Mouse (Mus musculus) liver, embryonic 14.5 days (tissue): ENCODE data around the gene Nkain4. TPM values are rescaled to one million over a fixed set of nuclear protein-coding genes. Genes with fewer than 3 reads are reported as not detected.
A peak's percentile ranks its signal among the peaks of the same experiment; 100 is the strongest.

Experiments used
- ATAC-seq: fragments of 200-750 bp; cut with Nextera tagmentation; 2 replicates; pipeline ENCODE4 v1.8.0; 2017; ENCODE audit warnings: moderate number of reproducible peaks, mild to moderate bottlenecking, moderate library complexity; ENCODE audit not compliant: insufficient read depth
- DNase-seq, 3 experiments: peaks; one replicate each; pipeline ENCODE4 v3.0.0-alpha.2; 2012 to 2013; ENCODE audit warnings: low read depth in 3 of 3, low spot score in 3 of 3
- H3K27ac ChIP-seq: fragments of 300-500 bp; sonication (generic); 2 replicates; pipeline ENCODE4 v1.5.1; 2014; ENCODE audit warnings: moderate library complexity, mild to moderate bottlenecking, control low read depth, inconsistent platforms
- H3K27me3 ChIP-seq: fragments of 300-500 bp; sonication (generic); 2 replicates; pipeline ENCODE4 v1.6.1; 2014; ENCODE audit warnings: mild to moderate bottlenecking, low read length, moderate library complexity; ENCODE audit not compliant: control insufficient read depth, insufficient read depth
- H3K36me3 ChIP-seq: fragments of 300-500 bp; sonication (generic); replicated peaks from 2 replicates; pipeline ENCODE4 v1.6.1; 2014; ENCODE audit warnings: low read depth; ENCODE audit not compliant: control insufficient read depth, insufficient read depth
- H3K4me1 ChIP-seq, 2 experiments: fragments of 200-500 bp in 1 of 2; fragments of 300-500 bp in 1 of 2; sonication (generic) in 1 of 2; replicated peaks; 2 replicates each; pipeline ENCODE4 v1.6.1; 2012 to 2014; ENCODE audit warnings: antibody characterized with exemption in 1 of 2, inconsistent platforms in 1 of 2, low read length in 1 of 2; ENCODE audit not compliant: control insufficient read depth in 2 of 2, insufficient read depth in 2 of 2
- H3K4me2 ChIP-seq: fragments of 300-500 bp; sonication (generic); 2 replicates; pipeline ENCODE4 v1.6.1; 2014; ENCODE audit warnings: low read depth, mild to moderate bottlenecking, control low read depth, moderate library complexity
- H3K4me3 ChIP-seq, 2 experiments: fragments of 200-500 bp in 1 of 2; fragments of 300-500 bp in 1 of 2; sonication (generic) in 1 of 2; 2 replicates each; pipeline ENCODE4 v1.5.1; 2012 to 2014; ENCODE audit warnings: low read depth in 2 of 2, low read length in 2 of 2, mild to moderate bottlenecking in 2 of 2, control low read depth in 1 of 2, inconsistent platforms in 1 of 2, moderate library complexity in 1 of 2; ENCODE audit not compliant: insufficient read depth in 1 of 2
- H3K9ac ChIP-seq: fragments of 300-500 bp; sonication (generic); replicated peaks from 2 replicates; pipeline ENCODE4 v1.6.1; 2014; ENCODE audit warnings: mild to moderate bottlenecking, control low read depth, moderate library complexity
- H3K9me3 ChIP-seq: fragments of 300-500 bp; sonication (generic); 2 replicates; pipeline ENCODE4 v1.6.1; 2016; ENCODE audit warnings: low read length, mixed read lengths; ENCODE audit not compliant: control insufficient read depth
- CTCF ChIP-seq: IDR thresholded peaks from 2 replicates; pipeline ENCODE4 v1.5.1; 2016; ENCODE audit warnings: antibody characterized with exemption, low read depth, control low read depth
- EP300 ChIP-seq: IDR thresholded peaks from 2 replicates; pipeline ENCODE4 v1.6.1; 2016; ENCODE audit warnings: antibody characterized with exemption, low read depth
- WGBS: fragments of 180-500 bp; shearing (Covaris S2); extraction: QIAGEN DNeasy Blood & Tissue Kit; methylation state at CpG from one replicate; pipeline ENCODE4 v1.1.7; 2014; ENCODE audit not compliant: insufficient replicate concordance; 5-methylcytosine and 5-hydroxymethylcytosine counted together
- polyA plus RNA-seq, 2 experiments: library from polyadenylated mRNA; depleted of rRNA in 1 of 2; stranded (reverse) in 1 of 2; unstranded in 1 of 2; fragments of >200 nt; fragmentation: Nextera tagmentation in 1 of 2; extraction: Ambion mirVana in 1 of 2; gene quantifications; 2 replicates each; pipeline versions ENCODE4 v1.2.1 to v1.2.3; 2012 to 2014

Nkain4 gene
- polyA plus RNA-seq, 2 experiments: 1.1 to 1.5 TPM

DNA sequence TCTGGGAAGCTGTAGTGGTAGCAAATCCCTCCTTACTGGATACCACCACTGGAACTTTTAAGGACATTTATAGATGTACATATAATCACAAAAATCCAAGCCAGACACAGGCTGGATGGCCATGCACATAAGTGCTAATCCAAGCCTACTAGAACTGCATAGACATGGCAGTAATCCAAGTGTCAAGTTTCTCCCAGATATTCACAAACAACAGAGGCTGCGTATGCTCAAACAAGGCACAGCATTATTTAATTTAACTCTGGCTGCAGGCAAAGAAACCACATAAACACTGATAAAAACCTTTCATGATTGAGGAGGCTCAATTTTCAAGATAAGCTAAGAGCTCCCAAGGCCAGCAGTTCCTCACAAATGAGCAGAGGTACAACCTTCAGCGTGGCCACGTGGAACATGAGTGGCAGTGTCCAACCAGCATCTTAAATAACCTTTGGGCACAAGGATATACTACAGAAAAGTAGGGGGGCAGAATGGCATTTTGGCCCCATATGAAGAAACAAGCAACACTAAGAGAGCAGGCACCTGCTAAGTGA lies 38.5 kb downstream of the Nkain4 start:
- no peaks in the 10 kb centered on the region for H3K27me3 ChIP-seq
- ATAC-seq (no peak), DNase-seq (no peak)
- H3K4me3 ChIP-seq: no peak overlapping the region
- WGBS: 59% methylated on average over 3 of the region's 3 CpGs
- no peak overlapping the region for H3K9ac ChIP-seq
- no peak overlapping the region for H3K27ac ChIP-seq
- peaks cover 63% of the 10 kb centered on the region for H3K36me3 ChIP-seq
- TF ChIP-seq EP300: no peak
- no peak for TF ChIP-seq CTCF
- H3K4me1 ChIP-seq: peaks cover 2 to 7% of the 10 kb centered on the region in 2 experiments; a peak in 2 of 4 replicates
- no peak overlapping the region for H3K4me2 ChIP-seq
- no peaks in the 10 kb centered on the region for H3K9me3 ChIP-seq

DNA sequence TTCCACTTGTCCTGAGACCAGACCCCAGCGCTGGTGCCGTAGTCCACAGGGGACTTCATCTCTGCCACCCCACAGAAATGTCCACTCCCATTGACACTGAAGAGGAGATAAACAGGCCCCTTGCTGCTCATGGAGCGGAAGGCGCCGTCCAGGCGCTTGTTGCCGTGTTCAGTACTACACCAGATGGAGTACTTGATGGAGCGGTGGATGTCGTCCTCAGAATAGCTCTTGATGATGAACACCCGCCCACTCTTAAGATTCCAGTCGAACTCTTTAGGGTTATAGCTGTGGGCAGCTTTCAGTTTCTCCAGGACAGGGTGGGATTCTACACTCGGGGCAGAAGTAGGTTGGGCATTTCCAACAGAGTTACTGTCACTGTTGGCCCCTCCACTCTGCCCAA lies 43.6 kb downstream of the Nkain4 start:
- H3K4me1 ChIP-seq: peaks cover 0 to 2% of the 10 kb centered on the region in 2 experiments; a peak in 1 of 4 replicates
- peaks cover 59% of the 10 kb centered on the region for H3K36me3 ChIP-seq
- no peak for ATAC-seq

DNA sequence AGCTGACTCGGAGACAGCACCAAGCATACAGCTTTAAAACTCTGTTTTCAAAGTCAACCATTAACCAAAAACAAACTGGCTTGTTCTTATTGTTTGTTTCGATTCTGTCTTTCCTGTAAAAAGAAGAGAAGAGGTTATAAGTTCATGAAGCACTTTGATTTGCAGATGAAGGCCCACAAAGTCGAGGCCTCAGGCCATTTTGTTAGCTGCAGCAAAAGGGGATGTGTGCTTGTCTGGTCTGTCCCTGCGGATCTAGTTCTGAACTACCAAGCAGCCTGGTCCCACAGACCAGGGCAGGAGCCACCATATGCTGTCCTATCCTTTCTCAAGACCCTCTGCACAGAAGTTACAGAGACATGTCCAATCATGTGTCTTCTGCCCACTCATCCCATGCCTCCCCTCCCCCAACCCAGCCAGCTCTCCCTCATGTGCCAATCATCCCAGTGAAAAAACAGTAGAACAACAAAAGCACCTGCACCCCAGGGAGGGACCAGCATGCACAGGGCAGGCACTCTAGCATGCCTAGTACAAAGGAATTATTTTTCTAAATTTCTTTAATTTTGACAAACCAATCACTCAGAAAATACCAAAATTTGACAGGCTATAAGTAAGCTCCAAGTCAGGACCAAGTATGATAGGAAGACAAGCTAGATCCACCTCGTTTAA lies 48.8 kb downstream of the Nkain4 start:
- WGBS: 60% methylated on average over 5 of the region's 5 CpGs
- no peak overlapping the region for H3K9ac ChIP-seq
- ATAC-seq: no peak
- no peaks in the 10 kb centered on the region for H3K27me3 ChIP-seq
- TF ChIP-seq CTCF (no peak), EP300 (no peak)
- no peak overlapping the region for H3K27ac ChIP-seq
- DNase-seq: no peak
- H3K4me3 ChIP-seq: no peak overlapping the region
- H3K4me2 ChIP-seq: no peak overlapping the region
- H3K36me3 ChIP-seq: peaks cover 15% of the 10 kb centered on the region
- peaks cover 0 to 4% of the 10 kb centered on the region in 2 experiments; a peak in 1 of 4 replicates for H3K4me1 ChIP-seq
- H3K9me3 ChIP-seq: no peaks in the 10 kb centered on the region

More for the DNA sequence above, 43.6 kb downstream of the Nkain4 start:
- TF ChIP-seq CTCF: no peak
- no peak for TF ChIP-seq EP300
- 84% methylated on average over 12 of the region's 12 CpGs for WGBS
- no peaks in the 10 kb centered on the region for H3K9me3 ChIP-seq
- no peak overlapping the region for H3K27ac ChIP-seq
- no peak overlapping the region for H3K4me3 ChIP-seq
- H3K9ac ChIP-seq: no peak overlapping the region
- H3K4me2 ChIP-seq: no peak overlapping the region
- DNase-seq: no peak
- H3K27me3 ChIP-seq: no peaks in the 10 kb centered on the region

DNA sequence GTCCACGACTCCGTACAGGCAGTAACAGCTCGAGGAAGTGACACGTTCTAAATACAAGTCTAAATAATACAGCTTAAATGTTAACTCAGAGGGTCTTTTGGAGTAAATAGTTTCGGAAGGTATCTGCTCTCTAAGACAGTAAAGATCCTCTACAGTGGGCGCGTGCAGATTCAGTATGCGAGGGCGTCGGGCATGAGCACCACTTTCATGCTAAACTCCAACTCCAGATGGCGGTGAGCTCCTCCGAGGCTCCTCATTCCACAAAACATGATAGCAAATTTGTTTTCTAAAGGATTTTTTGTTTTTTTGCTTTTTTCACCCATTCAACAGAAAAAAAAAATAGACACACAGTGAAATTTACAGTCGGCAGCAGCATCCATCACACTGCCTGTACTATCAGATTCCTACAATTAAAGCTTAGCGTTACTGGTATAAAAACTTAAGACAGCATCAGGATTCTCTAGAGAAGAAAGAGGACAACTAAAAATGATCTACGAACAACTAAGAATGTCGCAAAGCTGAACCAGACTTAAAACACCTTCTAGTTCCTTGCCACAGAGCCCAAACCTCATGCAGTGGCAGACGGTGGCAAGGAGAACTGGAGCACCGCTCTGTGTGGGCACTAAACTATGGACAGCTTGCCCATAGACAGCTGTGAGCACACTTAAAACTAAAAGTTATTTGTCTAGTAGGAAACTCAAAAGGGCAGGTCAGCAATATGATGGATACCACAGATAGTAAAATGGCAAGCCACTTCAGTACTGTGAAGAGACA lies 49.9 kb downstream of the Nkain4 start:
- Histone ChIP-seq H3K4me2 (no peak overlapping the region), H3K4me1 (peaks cover 0 to 4% of the 10 kb centered on the region in 2 experiments; a peak in 1 of 4 replicates), H3K9ac (no peak overlapping the region), H3K36me3 (peaks cover 8% of the 10 kb centered on the region), H3K4me3 (no peak overlapping the region), H3K27me3 (no peaks in the 10 kb centered on the region), H3K9me3 (no peaks in the 10 kb centered on the region), H3K27ac (no peak overlapping the region)
- TF ChIP-seq CTCF (no peak), EP300 (no peak)
- DNase-seq: no peak
- ATAC-seq: no peak
- WGBS: 86% methylated on average over 18 of the region's 18 CpGs

DNA sequence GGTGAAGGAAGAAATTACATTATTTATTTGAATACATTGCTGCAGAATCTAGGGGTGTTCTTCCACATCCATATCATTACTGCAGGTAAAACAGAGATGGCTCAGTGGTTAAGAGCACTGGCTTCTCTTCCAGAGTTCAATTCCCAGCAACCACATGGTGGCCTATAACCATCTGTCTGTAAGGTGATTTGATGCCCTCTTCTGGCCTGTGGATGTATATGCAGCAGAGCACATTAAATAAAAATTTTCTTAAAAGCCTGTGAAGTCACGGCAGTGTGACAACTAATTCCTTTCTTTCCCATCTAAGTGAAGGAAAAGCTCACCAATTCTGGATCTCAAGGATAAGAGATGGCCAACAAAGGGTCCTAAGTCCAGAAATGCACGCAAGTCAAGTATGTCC lies 52.4 kb downstream of the Nkain4 start:
- ATAC-seq (no peak), DNase-seq (no peak)
- TF ChIP-seq CTCF (peak; percentile 58), EP300 (no peak)
- Histone ChIP-seq H3K36me3 (no peaks in the 10 kb centered on the region; the same call in 1 of the 2 replicates), H3K4me1 (peaks cover 0 to 4% of the 10 kb centered on the region in 2 experiments; a peak in 1 of 4 replicates), H3K27me3 (no peaks in the 10 kb centered on the region), H3K9ac (no peak overlapping the region), H3K4me3 (no peak overlapping the region), H3K4me2 (no peak overlapping the region), H3K27ac (no peak overlapping the region), H3K9me3 (no peaks in the 10 kb centered on the region)
- WGBS: 36% methylated on average over 2 of the region's 2 CpGs
